Mouse (Mus musculus) heart, embryonic 10.5 days (tissue): Measurements from ENCODE around the gene Got1. TPM values are rescaled to one million over a fixed set of nuclear protein-coding genes. Genes with fewer than 3 reads are reported as not detected.

ENCODE experiments used
- DNase-seq: peaks from one replicate; pipeline ENCODE4 v3.0.0-alpha.2; 2017; ENCODE audit warnings: low spot score
- H3K27ac ChIP-seq: fragments of 300-500 bp; sonication (generic); 2 replicates; pipeline ENCODE4 v1.5.1; 2016; ENCODE audit warnings: mild to moderate bottlenecking
- H3K27me3 ChIP-seq: fragments of 300-500 bp; sonication (generic); 2 replicates; pipeline ENCODE4 v1.6.1; 2016; ENCODE audit warnings: mild to moderate bottlenecking; ENCODE audit not compliant: poor library complexity, insufficient read depth, severe bottlenecking
- H3K36me3 ChIP-seq: fragments of 300-500 bp; sonication (generic); 2 replicates; pipeline ENCODE4 v1.6.1; 2016; ENCODE audit warnings: mild to moderate bottlenecking, moderate library complexity
- H3K4me1 ChIP-seq: fragments of 300-500 bp; sonication (generic); 2 replicates; pipeline ENCODE4 v1.6.1; 2016; ENCODE audit warnings: mild to moderate bottlenecking
- H3K4me3 ChIP-seq: fragments of 300-500 bp; sonication (generic); 2 replicates; pipeline ENCODE4 v1.5.1; 2016; ENCODE audit warnings: mild to moderate bottlenecking, moderate library complexity
- H3K9me3 ChIP-seq: fragments of 300-500 bp; sonication (generic); 2 replicates; pipeline ENCODE4 v1.6.1; 2016; ENCODE audit warnings: mild to moderate bottlenecking, moderate library complexity
- WGBS: fragments of 180-500 bp; shearing (Covaris S2); methylation state at CpG from one replicate; pipeline ENCODE4 v1.1.7; 2016; 5-methylcytosine and 5-hydroxymethylcytosine counted together
- polyA plus RNA-seq: library from polyadenylated mRNA; unstranded; fragments of >200 nt; fragmentation: Nextera tagmentation; extraction: Ambion mirVana; gene quantifications from 2 replicates; pipeline ENCODE4 v1.2.1, GENCODE M21; 2016

The Got1 gene
- polyA plus RNA-seq = 119 and 176 TPM in 2 replicates

GRCm38 (mm10) chr19:43524187-43525103 is at the start of gene Got1:
TSS of gene Got1 (minus strand) at chr19:43524605.
- Histone ChIP-seq H3K27ac (peak within 1 kb of the TSS; percentile 93), H3K27me3 (no peaks in the 10 kb centered on the region), H3K36me3 (no peaks in the 10 kb centered on the region), H3K4me3 (peak within 1 kb of the TSS; percentile 73), H3K4me1 (peaks cover 49% of the 10 kb centered on the region), H3K9me3 (no peaks in the 10 kb centered on the region)
- DNase-seq = peak; percentile 99
- under 1% methylated on average over 58 of the region's 58 CpGs for WGBS

GRCm38 (mm10) chr19:43570831-43571790 is 46.7 kb upstream of the Got1 start:
- H3K27me3 ChIP-seq = peaks cover 70% of the 10 kb centered on the region
- peaks cover 9% of the 10 kb centered on the region; the same call in 1 of the 2 replicates for H3K4me1 ChIP-seq
- no peaks in the 10 kb centered on the region for H3K9me3 ChIP-seq
- 17% methylated on average over 32 of the region's 32 CpGs for WGBS
- peak; percentile 79 for DNase-seq
- no peaks in the 10 kb centered on the region for H3K36me3 ChIP-seq
- no peak overlapping the region for H3K27ac ChIP-seq
- peak overlapping the region; percentile 56 for H3K4me3 ChIP-seq

GRCm38 (mm10) chr19:43569133-43569532 is 44.7 kb upstream of the Got1 start:
- WGBS = 59% methylated on average over 6 of the region's 6 CpGs

GRCm38 (mm10) chr19:43568298-43568697 is 43.9 kb upstream of the Got1 start:
- 45% methylated on average over 9 of the region's 9 CpGs for WGBS
- Histone ChIP-seq H3K9me3 (no peaks in the 10 kb centered on the region), H3K36me3 (no peaks in the 10 kb centered on the region), H3K4me3 (no peak overlapping the region), H3K27me3 (peaks cover 46% of the 10 kb centered on the region), H3K27ac (no peak overlapping the region), H3K4me1 (peaks cover 16% of the 10 kb centered on the region; the same call in 1 of the 2 replicates)
- DNase-seq = no peak

More at GRCm38 (mm10) chr19:43569133-43569532, 44.7 kb upstream of the Got1 start:
- DNase-seq = no peak
- H3K4me3 ChIP-seq = no peak overlapping the region
- peaks cover 13% of the 10 kb centered on the region; the same call in 1 of the 2 replicates for H3K4me1 ChIP-seq
- H3K36me3 ChIP-seq = no peaks in the 10 kb centered on the region
- H3K27ac ChIP-seq = no peak overlapping the region
- H3K9me3 ChIP-seq = no peaks in the 10 kb centered on the region
- peaks cover 55% of the 10 kb centered on the region for H3K27me3 ChIP-seq

GRCm38 (mm10) chr19:43563166-43563565 is 38.8 kb upstream of the Got1 start:
- Histone ChIP-seq H3K27me3 (peaks cover 6% of the 10 kb centered on the region), H3K4me1 (peaks cover 11% of the 10 kb centered on the region; the same call in 1 of the 2 replicates), H3K9me3 (no peaks in the 10 kb centered on the region), H3K4me3 (no peak overlapping the region), H3K36me3 (no peaks in the 10 kb centered on the region), H3K27ac (no peak overlapping the region)
- DNase-seq = peak; percentile 58
- WGBS = 79% methylated on average over 5 of the region's 5 CpGs

GRCm38 (mm10) chr19:43561841-43562240 is 37.4 kb upstream of the Got1 start:
- WGBS = 74% methylated on average over 4 of the region's 4 CpGs
- Histone ChIP-seq H3K4me1 (peaks cover 11% of the 10 kb centered on the region; the same call in 1 of the 2 replicates), H3K9me3 (no peaks in the 10 kb centered on the region), H3K27me3 (no peaks in the 10 kb centered on the region), H3K4me3 (no peak overlapping the region), H3K36me3 (no peaks in the 10 kb centered on the region), H3K27ac (no peak overlapping the region)
- peak; percentile 54 for DNase-seq

- H3K36me3 ChIP-seq = no peaks in the 10 kb centered on the region
- DNase-seq = no peak
- H3K4me3 ChIP-seq = no peak overlapping the region
- no peaks in the 10 kb centered on the region for H3K9me3 ChIP-seq
- peaks cover 7% of the 10 kb centered on the region; the same call in 1 of the 2 replicates for H3K27me3 ChIP-seq
- no peak overlapping the region for H3K27ac ChIP-seq
- 69% methylated on average over 2 of the region's 2 CpGs for WGBS
- peaks cover 8% of the 10 kb centered on the region; the same call in 1 of the 2 replicates for H3K4me1 ChIP-seq
Measured at GRCm38 (mm10) chr19:43560244-43560643, 35.8 kb upstream of the Got1 start.

GRCm38 (mm10) chr19:43551493-43551890 is 27.1 kb upstream of the Got1 start:
- WGBS = 62% methylated on average over 6 of the region's 6 CpGs
- H3K4me3 ChIP-seq = no peak overlapping the region
- DNase-seq = no peak
- no peaks in the 10 kb centered on the region for H3K36me3 ChIP-seq
- peaks cover 36% of the 10 kb centered on the region for H3K27me3 ChIP-seq
- no peak overlapping the region for H3K27ac ChIP-seq
- no peaks in the 10 kb centered on the region for H3K9me3 ChIP-seq
- H3K4me1 ChIP-seq = peaks cover 5% of the 10 kb centered on the region

GRCm38 (mm10) chr19:43550706-43551492 is 26.5 kb upstream of the Got1 start:
- WGBS = 81% methylated on average over 18 of the region's 18 CpGs
- Histone ChIP-seq H3K27me3 (peaks cover 35% of the 10 kb centered on the region), H3K36me3 (no peaks in the 10 kb centered on the region), H3K4me1 (peaks cover 11% of the 10 kb centered on the region), H3K4me3 (no peak overlapping the region), H3K27ac (no peak overlapping the region), H3K9me3 (no peaks in the 10 kb centered on the region)
- no peak for DNase-seq

GRCm38 (mm10) chr19:43548060-43548459 is 23.7 kb upstream of the Got1 start:
- no peak for DNase-seq
- Histone ChIP-seq H3K27me3 (peaks cover 49% of the 10 kb centered on the region), H3K4me3 (no peak overlapping the region), H3K9me3 (no peaks in the 10 kb centered on the region), H3K36me3 (no peaks in the 10 kb centered on the region), H3K4me1 (peaks cover 11% of the 10 kb centered on the region), H3K27ac (no peak overlapping the region)
- 89% methylated on average over 5 of the region's 5 CpGs for WGBS

- Histone ChIP-seq H3K4me3 (peak overlapping the region; percentile 32), H3K27me3 (peaks cover 48% of the 10 kb centered on the region), H3K4me1 (peaks cover 11% of the 10 kb centered on the region), H3K27ac (no peak overlapping the region), H3K9me3 (no peaks in the 10 kb centered on the region), H3K36me3 (no peaks in the 10 kb centered on the region)
- 11% methylated on average over 19 of the region's 19 CpGs for WGBS
- DNase-seq = no peak
Measured at GRCm38 (mm10) chr19:43546337-43547117, 22.1 kb upstream of the Got1 start.
